In the genomic region with DNA sequence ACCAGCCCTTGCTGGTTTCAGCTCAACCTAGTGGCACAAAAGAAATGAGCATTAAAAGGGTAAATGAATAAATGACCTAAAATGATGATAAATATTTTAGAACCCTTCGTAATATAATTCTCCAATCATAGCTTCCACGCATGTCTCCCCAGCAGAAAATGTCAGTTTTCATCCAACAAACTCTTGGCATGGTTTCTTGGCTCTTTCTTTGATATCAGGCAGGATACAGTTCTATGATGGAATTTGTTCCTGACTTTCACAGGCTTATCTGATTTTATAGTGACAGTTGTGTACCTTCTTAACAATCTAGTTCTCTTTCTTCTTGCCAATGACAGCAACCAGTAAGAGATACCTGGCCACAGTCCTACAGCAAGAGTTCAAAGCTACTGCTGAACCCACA, we compare ENCODE assay signal across 27 mouse cellular contexts.
"Had no signal": no experiment of that assay in that cellular context is flagged by ENCODE, and none has a peak within 500 bp of the region (broad histone marks: within the 10 kb centered on the region; RNA-seq: fewer than 3 reads in every experiment).

No protein-coding gene starts in this region.

- ATAC-seq: hindbrain, postnatal 0 days; intestine, embryonic 16.5 days; liver, embryonic 12.5 days had no signal

- H3K9me3 ChIP-seq: heart, embryonic 10.5 days; heart, embryonic 12.5 days; hindbrain, embryonic 10.5 days; hindbrain, embryonic 13.5 days; hindbrain, embryonic 15.5 days; kidney, embryonic 15.5 days; limb, embryonic 13.5 days; limb, embryonic 15.5 days had no signal

- H3K27ac ChIP-seq: gastrocnemius, adult 2 months; heart, embryonic 10.5 days; hindbrain, embryonic 10.5 days; hindbrain, embryonic 13.5 days; hindbrain, embryonic 15.5 days; hindbrain, postnatal 0 days; kidney, embryonic 15.5 days; kidney, postnatal 0 days; limb, embryonic 13.5 days; limb, embryonic 15.5 days; liver, embryonic 12.5 days; liver, embryonic 14.5 days had no signal

- DNase-seq: gastrocnemius, adult 2 months; gastrocnemius, postnatal 10 days; gastrocnemius, postnatal 25 days; heart, adult 18-20 months; heart, postnatal 10 days; heart, postnatal 4 days; kidney, adult 11 months; kidney, adult 2 months; kidney, adult 9 months; kidney, postnatal 14 days; kidney, postnatal 36 days; layer of hippocampus, postnatal 36 days; left cerebral cortex, postnatal 4 days; lung, adult 18-20 months had no signal

- H3K27me3 ChIP-seq: heart, embryonic 12.5 days; hindbrain, embryonic 13.5 days; hindbrain, embryonic 15.5 days; kidney, embryonic 15.5 days; limb, embryonic 13.5 days; limb, embryonic 15.5 days; liver, embryonic 12.5 days had no signal

- H3K4me3 ChIP-seq: gastrocnemius, adult 2 months; heart, embryonic 10.5 days; heart, embryonic 12.5 days; hindbrain, embryonic 10.5 days; hindbrain, embryonic 13.5 days; hindbrain, embryonic 15.5 days; kidney, embryonic 15.5 days; limb, embryonic 13.5 days; limb, embryonic 15.5 days; liver, embryonic 12.5 days had no signal

- H3K4me2 ChIP-seq: heart, embryonic 12.5 days; hindbrain, embryonic 13.5 days; hindbrain, embryonic 15.5 days; kidney, embryonic 15.5 days; limb, embryonic 13.5 days; limb, embryonic 15.5 days; liver, embryonic 12.5 days had no signal

- H3K9ac ChIP-seq: heart, embryonic 12.5 days; hindbrain, embryonic 13.5 days; hindbrain, embryonic 15.5 days; kidney, embryonic 15.5 days; limb, embryonic 13.5 days; limb, embryonic 15.5 days; liver, embryonic 12.5 days; liver, embryonic 14.5 days had no signal

- H3K4me1 ChIP-seq: heart, embryonic 10.5 days; heart, embryonic 12.5 days; kidney, embryonic 15.5 days; limb, embryonic 13.5 days; limb, embryonic 15.5 days; liver, embryonic 12.5 days had no signal

- H3K36me3 ChIP-seq: heart, embryonic 10.5 days; heart, embryonic 12.5 days; hindbrain, embryonic 10.5 days; hindbrain, embryonic 13.5 days; kidney, embryonic 15.5 days; limb, embryonic 13.5 days; limb, embryonic 15.5 days; liver, embryonic 12.5 days had no signal
